14 mouse cellular contexts compared by ENCODE assay signal in genomic region chr13:52883084-52883959, GRCm38 (mm10). TPM values are rescaled to one million over a fixed set of nuclear protein-coding genes. Genes with fewer than 3 reads are reported as not detected.
DNase-seq lines count a peak whose midpoint lies in the region; ATAC-seq and TF ChIP-seq lines count a peak whose summit lies in the region.
"Had no signal": no experiment of that assay in that cellular context is flagged by ENCODE, and none has a peak within 500 bp of the region (broad histone marks: within the 10 kb centered on the region; RNA-seq: fewer than 3 reads in every experiment).

No protein-coding gene starts in this region.

- ATAC-seq in kidney, embryonic 14.5 days (ENCODE audit: low FRiP score, low TSS enrichment) = 0 out of 2 replicates have a peak, but pooled peaks have one; percentile 6
- ATAC-seq in hindbrain, postnatal 0 days = no peak
- no peak for ATAC-seq in stomach, embryonic 16.5 days (ENCODE audit: insufficient read depth, low FRiP score)

- TF ChIP-seq CTCF in hindbrain, postnatal 0 days (IDR thresholded peaks at IDR 0.05; ENCODE audit: low read depth) = no peak

- H3K4me1 ChIP-seq in kidney, embryonic 14.5 days (ENCODE audit: control insufficient read depth, insufficient read depth, low read length) = peaks cover 21% of the 10 kb centered on the region
- peaks cover 5% of the 10 kb centered on the region for H3K4me1 ChIP-seq in hindbrain, postnatal 0 days (ENCODE audit: insufficient read depth, low read length)
- H3K4me1 ChIP-seq in stomach, embryonic 16.5 days (ENCODE audit: control insufficient read depth, insufficient read depth, low read length) = peaks cover 12% of the 10 kb centered on the region

- H3K27ac ChIP-seq in kidney, embryonic 14.5 days (ENCODE audit: low read depth, low read length) = no peak overlapping the region
- H3K27ac ChIP-seq in hindbrain, postnatal 0 days = 0 out of 2 replicates have a peak overlapping the region, but pooled peaks have one; percentile 9
- peak overlapping the region; percentile 79 for H3K27ac ChIP-seq in stomach, embryonic 16.5 days (ENCODE audit: low read length)
- H3K27ac ChIP-seq: liver, embryonic 14.5 days; macrophage had no signal

- H3K4me3 ChIP-seq in kidney, embryonic 14.5 days (ENCODE audit: low read length) = no peak overlapping the region
- H3K4me3 ChIP-seq in hindbrain, postnatal 0 days (ENCODE audit: low read length) = no peak overlapping the region
- H3K4me3 ChIP-seq in stomach, embryonic 16.5 days (replicated peaks; ENCODE audit: low read length) = no peak overlapping the region

- H3K27me3 ChIP-seq in kidney, embryonic 14.5 days (ENCODE audit: control insufficient read depth, insufficient read depth, low read length) = no peaks in the 10 kb centered on the region
- no peaks in the 10 kb centered on the region for H3K27me3 ChIP-seq in hindbrain, postnatal 0 days (ENCODE audit: insufficient read depth, low read length)
- no peaks in the 10 kb centered on the region for H3K27me3 ChIP-seq in stomach, embryonic 16.5 days (ENCODE audit: control insufficient read depth, insufficient read depth, low read length)

- DNase-seq in kidney, adult 8-10 months = no peak
- DNase-seq in right cerebral cortex, adult 18-20 months = peak; percentile 43
- DNase-seq in right cerebral cortex, postnatal 10 days (ENCODE audit: low spot score in 2 of 2) = no peak
- DNase-seq in hindbrain, postnatal 0 days (ENCODE audit: low spot score) = no peak
- DNase-seq in retina, postnatal 1 day = no peak
- no peak for DNase-seq in MN1 (ENCODE audit: low spot score)
- DNase-seq: cerebellum, postnatal 14 days; heart, postnatal 4 days; kidney, postnatal 10 days; thymus, adult 2 months had no signal

- H3K9ac ChIP-seq in kidney, embryonic 14.5 days (ENCODE audit: low read depth, low read length) = no peak overlapping the region
- H3K9ac ChIP-seq in hindbrain, postnatal 0 days (replicated peaks; ENCODE audit: low read length) = no peak overlapping the region
- H3K9ac ChIP-seq in stomach, embryonic 16.5 days (ENCODE audit: low read length) = no peak overlapping the region
- H3K9ac ChIP-seq: liver, embryonic 14.5 days had no signal

- no peak overlapping the region for H3K4me2 ChIP-seq in kidney, embryonic 14.5 days (replicated peaks; ENCODE audit: low read depth, low read length)
- no peak overlapping the region for H3K4me2 ChIP-seq in hindbrain, postnatal 0 days (ENCODE audit: low read depth, low read length)
- no peak overlapping the region for H3K4me2 ChIP-seq in stomach, embryonic 16.5 days (ENCODE audit: low read depth, low read length)

- no peaks in the 10 kb centered on the region for H3K9me3 ChIP-seq in kidney, embryonic 14.5 days (ENCODE audit: control insufficient read depth, low read length)
- no peaks in the 10 kb centered on the region for H3K9me3 ChIP-seq in hindbrain, postnatal 0 days (ENCODE audit: low read length)
- no peaks in the 10 kb centered on the region for H3K9me3 ChIP-seq in stomach, embryonic 16.5 days (replicated peaks; ENCODE audit: control insufficient read depth, low read length)

- H3K36me3 ChIP-seq in kidney, embryonic 14.5 days (ENCODE audit: control insufficient read depth, insufficient read depth, low read length) = no peaks in the 10 kb centered on the region; the same call in 1 of the 2 replicates
- H3K36me3 ChIP-seq in hindbrain, postnatal 0 days (ENCODE audit: insufficient read depth, low read length) = no peaks in the 10 kb centered on the region
- H3K36me3 ChIP-seq in stomach, embryonic 16.5 days (ENCODE audit: control insufficient read depth, insufficient read depth, low read length) = no peaks in the 10 kb centered on the region

- 56% methylated on average over 17 of the region's 19 CpGs for WGBS in kidney, embryonic 14.5 days
- WGBS in hindbrain, postnatal 0 days = 60% methylated on average over 18 of the region's 19 CpGs
- 53% methylated on average over 19 of the region's 19 CpGs for whole genome bisulfite sequencing in stomach, embryonic 16.5 days

RNA-seq across cellular contexts. Expression of gene Auh, which starts 46.2 kb away (rescaled TPM):
- polyA plus RNA-seq in kidney, embryonic 14.5 days (2014; fragmentation: Nextera tagmentation; extraction: Ambion mirVana) = 44.7 and 46.7 TPM in 2 replicates
- 39.3 and 41.5 TPM in 2 replicates for total RNA-seq in hindbrain, postnatal 0 days (2014; rRNA removed)
- 65.9 and 72.8 TPM in 2 replicates for polyA plus RNA-seq in hindbrain, postnatal 0 days (2015; fragmentation: Nextera tagmentation; extraction: Ambion mirVana)
- 43.8 and 46.9 TPM in 2 replicates for polyA plus RNA-seq in stomach, embryonic 16.5 days (2015; fragmentation: Nextera tagmentation; extraction: Ambion mirVana)
